Mouse (Mus musculus) myocyte (in vitro differentiated cells): ENCODE results near the gene Ccr9.

Experiments
- E2F4 ChIP-seq: IDR thresholded peaks from one replicate; pipeline ENCODE4 v1.6.1; 2011; ENCODE audit warnings: mild to moderate bottlenecking, control low read depth, moderate library complexity; ENCODE audit not compliant: insufficient read depth
- POLR2A ChIP-seq: IDR thresholded peaks from one replicate; pipeline ENCODE4 v1.6.1; 2011; ENCODE audit warnings: low read depth, mild to moderate bottlenecking, control low read depth, moderate library complexity; ENCODE audit not compliant: insufficient read length
- REST ChIP-seq: IDR thresholded peaks from one replicate; pipeline ENCODE4 v1.6.1; 2011; ENCODE audit warnings: mild to moderate bottlenecking, control low read depth, moderate library complexity; ENCODE audit not compliant: insufficient read depth, insufficient read length
- USF1 ChIP-seq: IDR thresholded peaks from one replicate; pipeline ENCODE4 v1.6.1; 2011; ENCODE audit warnings: low read depth, mild to moderate bottlenecking, control low read depth, moderate library complexity

DNA sequence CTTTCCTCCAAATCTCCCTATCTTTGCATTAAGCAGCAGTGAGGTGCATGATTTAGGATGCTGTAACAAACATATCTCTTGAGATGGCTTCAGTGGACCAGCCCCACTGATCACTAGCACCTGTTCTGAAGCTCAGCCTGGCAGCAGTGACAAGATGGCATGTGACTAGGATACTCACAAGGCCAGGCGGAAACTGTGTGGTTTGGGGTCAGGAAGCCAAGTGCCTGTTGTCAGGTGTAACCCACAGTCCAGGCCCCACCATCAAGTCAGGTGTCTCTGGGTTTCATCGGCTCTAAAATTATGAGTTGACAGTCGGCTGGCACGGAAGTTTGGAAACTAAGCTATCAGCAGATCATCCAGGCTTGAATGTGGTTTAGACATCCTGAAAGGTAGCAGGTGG, 76.1 kb downstream of the Ccr9 start:
- no peak for TF ChIP-seq USF1
- TF ChIP-seq REST, result no peak
- no peak for TF ChIP-seq POLR2A
- no peak for TF ChIP-seq E2F4
